Mouse (Mus musculus) heart, adult 2 months (tissue): ENCODE data around the gene Il1r1. TPM values are rescaled to one million over a fixed set of nuclear protein-coding genes. Genes with fewer than 3 reads are reported as not detected.
A peak's percentile ranks its signal among the peaks of the same experiment; 100 is the strongest.

Experiments
- DNase-seq, 2 experiments: peaks; one replicate each; pipeline ENCODE4 v3.0.0; 2021
- H3K27ac ChIP-seq: fragments of 200-600 bp; 2 replicates; pipeline ENCODE4 v1.8.1; 2022
- H3K27me3 ChIP-seq: fragments of 200-500 bp; 2 replicates; pipeline ENCODE4 v1.6.1; 2012; ENCODE audit warnings: mild to moderate bottlenecking, low read length, inconsistent platforms, mixed read lengths; ENCODE audit not compliant: control insufficient read depth, insufficient read depth
- H3K36me3 ChIP-seq: fragments of 200-500 bp; 2 replicates; pipeline ENCODE4 v1.6.1; 2012; ENCODE audit warnings: low read length, inconsistent platforms; ENCODE audit not compliant: control insufficient read depth, insufficient read depth
- H3K4me1 ChIP-seq: fragments of 200-500 bp; 2 replicates; pipeline ENCODE4 v1.6.1; 2011; ENCODE audit warnings: low read length; ENCODE audit not compliant: control insufficient read depth, insufficient read depth
- H3K4me3 ChIP-seq: fragments of 200-600 bp; 2 replicates; pipeline ENCODE4 v1.8.1; 2022
- H3K79me2 ChIP-seq: fragments of 200-500 bp; replicated peaks from 2 replicates; pipeline ENCODE4 v1.6.1; 2012; ENCODE audit warnings: mild to moderate bottlenecking, inconsistent platforms, low read length, moderate library complexity, mixed read lengths; ENCODE audit not compliant: control insufficient read depth, insufficient read depth
- H3K9ac ChIP-seq: fragments of 200-500 bp; 2 replicates; pipeline ENCODE4 v1.6.1; 2012; ENCODE audit warnings: low read depth, mild to moderate bottlenecking, control low read depth, inconsistent platforms, low read length, mixed read lengths
- CTCF ChIP-seq: fragments of 200-600 bp; IDR thresholded peaks from 2 replicates; pipeline ENCODE4 v1.8.1; 2022; ENCODE audit warnings: antibody characterized with exemption, mild to moderate bottlenecking, moderate library complexity
- EP300 ChIP-seq: fragments of 200-500 bp; IDR thresholded peaks from 2 replicates; pipeline ENCODE4 v1.6.1; 2011; ENCODE audit warnings: low read depth, low read length, control low read depth; ENCODE audit not compliant: insufficient read depth
- POLR2A ChIP-seq: fragments of 200-500 bp; IDR thresholded peaks from 2 replicates; pipeline ENCODE4 v1.6.1; 2011; ENCODE audit warnings: mild to moderate bottlenecking, low read depth, low read length, control low read depth; ENCODE audit not compliant: insufficient read depth
- WGBS: fragments of 180-500 bp; shearing (Covaris S2); methylation state at CpG from one replicate; pipeline ENCODE4 v1.1.7; 2018; 5-methylcytosine and 5-hydroxymethylcytosine counted together
- intact Hi-C: fragments of 180-260 bp; cut with DNase I; formaldehyde crosslinking; loops from one replicate; pipeline ENCODE4 v1.15.1; 2025
- polyA plus RNA-seq: library from polyadenylated mRNA; depleted of rRNA; stranded (reverse); fragments of >200 nt; gene quantifications from 2 replicates; pipeline ENCODE4 v1.2.3, GENCODE M21; 2012
- total RNA-seq, 2 experiments: library from RNA; stranded (reverse); gene quantifications; 2 replicates each; pipeline ENCODE4 v1.2.3; 2021

Il1r1 gene
- total and polyA plus RNA-seq, 3 experiments = 4.8 to 6.1 (median 5.5) TPM

GRCm38 (mm10) chr1:40311625-40312024, 86.7 kb downstream of the Il1r1 start:
- no peak overlapping the region for H3K9ac ChIP-seq
- no peak overlapping the region for H3K27ac ChIP-seq
- no peaks in the 10 kb centered on the region; the same call in 1 of the 2 replicates for H3K36me3 ChIP-seq
- intact Hi-C loops = no loop called here
- H3K79me2 ChIP-seq = no peaks in the 10 kb centered on the region
- TF ChIP-seq POLR2A (no peak), CTCF (no peak), EP300 (no peak)
- DNase-seq = no peak
- H3K4me3 ChIP-seq = no peak overlapping the region
- 55% methylated on average over 2 of the region's 2 CpGs for WGBS
- no peaks in the 10 kb centered on the region for H3K4me1 ChIP-seq
- no peaks in the 10 kb centered on the region for H3K27me3 ChIP-seq

- Histone ChIP-seq H3K9ac (no peak overlapping the region), H3K4me3 (no peak overlapping the region), H3K36me3 (no peaks in the 10 kb centered on the region; the same call in 1 of the 2 replicates), H3K27me3 (no peaks in the 10 kb centered on the region), H3K27ac (no peak overlapping the region), H3K4me1 (no peaks in the 10 kb centered on the region), H3K79me2 (no peaks in the 10 kb centered on the region)
- no peak for TF ChIP-seq CTCF
- TF ChIP-seq POLR2A = no peak
- no peak for TF ChIP-seq EP300
- intact Hi-C loops = no loop called here
- 84% methylated on average over 12 of the region's 12 CpGs for WGBS
- no peak for DNase-seq
Observed at GRCm38 (mm10) chr1:40314016-40314415, 89.1 kb downstream of the Il1r1 start.

GRCm38 (mm10) chr1:40317657-40318056, 92.8 kb downstream of the Il1r1 start:
- intact Hi-C loops = no loop called here
- Histone ChIP-seq H3K27me3 (no peaks in the 10 kb centered on the region), H3K9ac (no peak overlapping the region), H3K79me2 (no peaks in the 10 kb centered on the region), H3K27ac (no peak overlapping the region), H3K36me3 (no peaks in the 10 kb centered on the region; the same call in 1 of the 2 replicates), H3K4me1 (no peaks in the 10 kb centered on the region), H3K4me3 (no peak overlapping the region)
- WGBS = 91% methylated on average over 8 of the region's 8 CpGs
- TF ChIP-seq EP300 (no peak), POLR2A (no peak)
- DNase-seq = no peak

DNA sequence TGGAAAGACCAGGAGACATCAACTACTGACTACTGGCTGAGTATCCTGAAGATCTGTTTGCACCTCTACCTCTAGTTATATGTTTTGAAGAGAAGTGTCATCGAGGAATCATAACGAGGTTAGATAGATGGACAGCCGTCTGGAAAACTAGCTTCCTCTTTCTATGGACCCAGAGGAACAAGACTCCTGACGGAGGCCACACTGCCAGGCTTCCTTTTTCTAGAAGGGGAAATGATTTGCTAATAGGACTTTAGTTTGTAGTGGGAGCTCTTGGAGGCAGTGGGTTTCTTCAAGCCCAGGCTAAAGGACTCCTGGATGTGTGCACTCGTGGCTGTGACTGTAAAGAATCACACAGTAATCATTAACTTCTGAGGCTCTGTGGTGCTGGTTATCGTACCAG, 96.9 kb downstream of the Il1r1 start:
- no peaks in the 10 kb centered on the region for H3K27me3 ChIP-seq

GRCm38 (mm10) chr1:40322543-40322942, 97.7 kb downstream of the Il1r1 start:
- intact Hi-C loops = no loop called here
- no peaks in the 10 kb centered on the region for H3K27me3 ChIP-seq
- DNase-seq = no peak
- H3K27ac ChIP-seq = no peak overlapping the region
- no peaks in the 10 kb centered on the region for H3K36me3 ChIP-seq
- no peak overlapping the region for H3K9ac ChIP-seq
- TF ChIP-seq EP300 (no peak), CTCF (no peak), POLR2A (no peak)
- WGBS = 68% methylated on average over 3 of the region's 3 CpGs
- H3K4me3 ChIP-seq = no peak overlapping the region
- no peaks in the 10 kb centered on the region for H3K79me2 ChIP-seq
- peaks cover 2% of the 10 kb centered on the region; the same call in 1 of the 2 replicates for H3K4me1 ChIP-seq

More for the DNA sequence above, 96.9 kb downstream of the Il1r1 start:
- Histone ChIP-seq H3K9ac (no peak overlapping the region), H3K79me2 (no peaks in the 10 kb centered on the region), H3K36me3 (no peaks in the 10 kb centered on the region), H3K4me3 (no peak overlapping the region), H3K4me1 (peaks cover 2% of the 10 kb centered on the region; the same call in 1 of the 2 replicates), H3K27ac (no peak overlapping the region)
- no peak for DNase-seq
- TF ChIP-seq EP300 (no peak), CTCF (no peak), POLR2A (no peak)
- WGBS = 71% methylated on average over 6 of the region's 6 CpGs
- intact Hi-C loops = no loop called here

DNA sequence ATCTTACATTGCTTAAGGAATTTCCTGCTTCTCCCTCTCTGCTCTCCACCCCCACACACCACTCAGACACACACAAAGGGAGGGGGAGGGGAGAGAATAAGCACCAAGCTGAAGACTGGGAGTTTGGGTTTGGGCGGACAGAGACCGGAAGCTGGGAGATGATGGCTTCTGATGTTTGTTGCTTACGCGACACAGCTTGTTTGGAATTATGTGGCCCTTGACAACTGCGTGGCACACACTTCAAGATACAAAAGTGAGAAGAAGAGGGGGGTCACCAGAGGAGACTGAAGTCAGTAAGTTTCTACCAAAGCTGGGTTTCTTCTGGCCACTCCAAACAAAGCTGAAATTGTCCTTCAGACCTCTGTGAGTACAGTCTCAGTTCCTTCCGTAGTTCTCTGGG, 99.6 kb downstream of the Il1r1 start, which contains the start of gene Il1rl2:
TSS of gene Il1rl2 (plus strand) at position 154 of the 400 bp plus-strand sequence.
- TF ChIP-seq POLR2A (no peak), EP300 (no peak), CTCF (no peak)
- peak within 1 kb of the TSS; percentile 36 for H3K27ac ChIP-seq
- DNase-seq = peak; percentile 30 to 39
- no peaks in the 10 kb centered on the region for H3K79me2 ChIP-seq
- no peaks in the 10 kb centered on the region for H3K36me3 ChIP-seq
- H3K4me1 ChIP-seq = peaks cover 2% of the 10 kb centered on the region; the same call in 1 of the 2 replicates
- intact Hi-C loops = no loop called here
- peak within 1 kb of the TSS; percentile 64 for H3K9ac ChIP-seq
- no peaks in the 10 kb centered on the region for H3K27me3 ChIP-seq
- peak within 1 kb of the TSS; percentile 44 for H3K4me3 ChIP-seq
- 20% methylated on average over 6 of the region's 6 CpGs for WGBS
